Mouse (Mus musculus): ENCODE data around the gene Fiz1.
A peak's percentile ranks its signal among the peaks of the same experiment; 100 is the strongest.

DNA sequence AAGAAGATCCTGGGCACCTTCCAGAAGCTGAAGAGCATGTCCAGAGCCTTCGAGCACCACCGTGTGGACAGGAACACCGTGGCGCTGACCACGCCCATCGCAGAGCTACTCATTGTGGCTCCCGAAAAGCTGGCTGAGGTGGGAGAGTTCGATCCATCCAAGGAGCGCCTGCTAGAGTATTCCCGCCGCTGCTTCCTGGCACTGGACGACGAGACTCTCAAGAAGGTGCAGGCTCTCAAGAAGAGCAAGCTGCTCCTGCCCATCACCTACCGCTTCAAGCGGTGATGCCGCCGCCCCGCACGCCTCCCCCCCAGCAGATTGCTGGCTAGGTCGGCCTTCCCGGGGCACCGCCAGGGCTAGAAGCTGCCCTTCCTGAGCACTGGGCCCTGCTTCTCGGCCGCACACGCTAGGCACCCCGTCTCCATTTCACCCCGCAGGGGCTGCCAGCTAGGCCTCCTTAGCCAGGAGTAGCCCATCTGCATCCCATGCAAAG lies 45.8 kb upstream of the Fiz1 start:
- TF ChIP-seq CTCF (IDR thresholded peaks at IDR 0.05; ENCODE audit: insufficient read depth, low read length) (peak; percentile 73), POLR2A (IDR thresholded peaks at IDR 0.05; ENCODE audit: borderline replicate concordance, extremely low read depth, low read depth, low read length) (no peak)
